Mouse (Mus musculus) hematopoietic stem cell, adult 5-6 weeks (primary cell): Measurements from ENCODE around the gene Napb. TPM values are rescaled to one million over a fixed set of nuclear protein-coding genes. Genes with fewer than 3 reads are reported as not detected.

ENCODE experiments used
- ATAC-seq, 2 experiments: fragments of 125-278 bp in 1 of 2; replicated peaks in 1 of 2; 2 replicates each; pipeline ENCODE4 v1.8.0; 2016 to 2017; ENCODE audit warnings: inconsistent platforms in 2 of 2, mild to moderate bottlenecking in 2 of 2, moderate number of reproducible peaks in 2 of 2, low read depth in 1 of 2, moderate TSS enrichment in 1 of 2; ENCODE audit not compliant: low FRiP score in 2 of 2, poor library complexity in 2 of 2, severe bottlenecking in 2 of 2, insufficient read depth in 1 of 2, low TSS enrichment in 1 of 2
- total RNA-seq: library from RNA; stranded (forward); fragments of 172-1452, 232-1000 nt; gene quantifications from 2 replicates; pipeline ENCODE4 v1.2.3, GENCODE M21; 2017

Gene Napb
- total RNA-seq, 1 experiment from 2014 or later, result 1.4 TPM

DNA sequence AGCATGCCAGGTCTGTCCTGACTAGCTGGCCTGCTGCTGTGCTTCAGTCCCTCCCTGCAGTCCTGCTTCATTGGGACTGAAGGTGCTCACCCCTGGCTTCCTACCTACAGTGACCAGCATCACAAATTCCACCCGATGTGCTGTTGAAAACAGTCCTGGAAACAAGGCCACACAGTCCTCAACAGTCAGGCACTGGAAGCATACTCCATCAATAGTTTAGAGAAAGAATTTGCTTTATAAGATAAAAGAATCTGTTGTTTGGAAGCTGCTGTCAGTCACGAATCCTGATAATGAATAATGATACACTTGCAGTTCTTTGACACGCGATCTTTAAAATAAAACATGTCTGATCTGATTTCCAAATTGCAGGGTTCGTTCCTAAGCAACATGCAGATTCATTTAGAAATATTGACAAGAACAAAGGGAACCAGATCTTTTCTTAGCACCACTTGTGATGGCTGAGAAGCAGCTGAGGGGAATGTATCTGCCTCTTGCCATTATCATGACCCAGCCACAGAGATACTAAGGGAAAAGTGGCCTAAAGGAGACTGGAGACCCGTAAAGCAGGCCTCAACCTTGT, 87.8 kb downstream of the Napb start:
- ATAC-seq, result no peak

Other genes starting within 250 kb of the Napb start
- 21.9 and 39.3 TPM in 2 replicates for gene Nxt1, start 59.9 kb downstream of the Napb start, total RNA-seq
- gene Gzf1, start 51.4 kb downstream of the Napb start, total RNA-seq, result 17.4 and 22.4 TPM in 2 replicates
- not detected in 2 replicates for gene Cstl1, start 17.9 kb upstream of the Napb start, total RNA-seq
- gene Cst11, start 39.0 kb upstream of the Napb start, total RNA-seq, result not detected in 2 replicates
- gene 8030411F24Rik, start 49.5 kb upstream of the Napb start, total RNA-seq, result not detected in 2 replicates
- gene Cst12, start 56.9 kb upstream of the Napb start, total RNA-seq, result not detected in 2 replicates
- not detected in 2 replicates for gene Cst8, start 66.3 kb upstream of the Napb start, total RNA-seq
- not detected in 2 replicates for gene Cst13, start 87.6 kb upstream of the Napb start, total RNA-seq
- gene Cst9, start 102.7 kb upstream of the Napb start, total RNA-seq, result not detected in 2 replicates
- not detected in 2 replicates for gene 9230104L09Rik, start 132.6 kb upstream of the Napb start, total RNA-seq
- 200 and 303 TPM in 2 replicates for gene Cst3, start 143.2 kb upstream of the Napb start, total RNA-seq